Mouse (Mus musculus) hindbrain, embryonic 16.5 days (tissue): Measurements from ENCODE around the gene Npm3. TPM values are rescaled to one million over a fixed set of nuclear protein-coding genes. Genes with fewer than 3 reads are reported as not detected.

Experiments
- ATAC-seq: fragments of 200-750 bp; cut with Nextera tagmentation; 2 replicates; pipeline ENCODE4 v1.8.0; 2017; ENCODE audit warnings: moderate TSS enrichment, moderate library complexity
- H3K27ac ChIP-seq: fragments of 300-500 bp; sonication (generic); 2 replicates; pipeline ENCODE4 v1.5.1; 2014; ENCODE audit warnings: low read depth, mild to moderate bottlenecking, control low read depth, low read length, moderate library complexity
- H3K27me3 ChIP-seq: fragments of 300-500 bp; sonication (generic); replicated peaks from 2 replicates; pipeline ENCODE4 v1.6.1; 2014; ENCODE audit warnings: low read length; ENCODE audit not compliant: control insufficient read depth, insufficient read depth
- H3K36me3 ChIP-seq: fragments of 300-500 bp; sonication (generic); 2 replicates; pipeline ENCODE4 v1.6.1; 2014; ENCODE audit warnings: mild to moderate bottlenecking, low read length, moderate library complexity, mixed read lengths; ENCODE audit not compliant: control insufficient read depth, insufficient read depth
- H3K4me1 ChIP-seq: fragments of 300-500 bp; sonication (generic); 2 replicates; pipeline ENCODE4 v1.6.1; 2014; ENCODE audit warnings: low read depth, low read length; ENCODE audit not compliant: control insufficient read depth, insufficient read depth
- H3K4me2 ChIP-seq: fragments of 300-500 bp; sonication (generic); 2 replicates; pipeline ENCODE4 v1.6.1; 2014; ENCODE audit warnings: mild to moderate bottlenecking, low read length, control low read depth, moderate library complexity
- H3K4me3 ChIP-seq: fragments of 300-500 bp; sonication (generic); 2 replicates; pipeline ENCODE4 v1.5.1; 2014; ENCODE audit warnings: mild to moderate bottlenecking, low read length, control low read depth, moderate library complexity
- H3K9ac ChIP-seq: fragments of 300-500 bp; sonication (generic); 2 replicates; pipeline ENCODE4 v1.6.1; 2014; ENCODE audit warnings: low read depth, mild to moderate bottlenecking, control low read depth, low read length, moderate library complexity
- H3K9me3 ChIP-seq: fragments of 300-500 bp; sonication (generic); 2 replicates; pipeline ENCODE4 v1.6.1; 2014; ENCODE audit warnings: mild to moderate bottlenecking, low read length, moderate library complexity; ENCODE audit not compliant: control insufficient read depth
- WGBS: fragments of 180-500 bp; shearing (Covaris S2); extraction: QIAGEN DNeasy Blood & Tissue Kit; methylation state at CpG from one replicate; pipeline ENCODE4 v1.1.7; 2014; 5-methylcytosine and 5-hydroxymethylcytosine counted together
- polyA plus RNA-seq: library from polyadenylated mRNA; unstranded; fragments of >200 nt; fragmentation: Nextera tagmentation; extraction: Ambion mirVana; gene quantifications from 2 replicates; pipeline ENCODE4 v1.2.1, GENCODE M21; 2015

Npm3 gene
- polyA plus RNA-seq, 1 experiment from 2014 or later: 5.7 TPM

- 0 out of 2 replicates have a peak, but pooled peaks have one; percentile 1 for ATAC-seq
- Histone ChIP-seq H3K27me3 (peaks cover 48% of the 10 kb centered on the region), H3K4me2 (no peak overlapping the region), H3K4me1 (peaks cover 26% of the 10 kb centered on the region), H3K9ac (no peak overlapping the region), H3K9me3 (no peaks in the 10 kb centered on the region), H3K4me3 (no peak overlapping the region), H3K27ac (no peak overlapping the region), H3K36me3 (no peaks in the 10 kb centered on the region)
- WGBS: 10% methylated on average over 29 of the region's 29 CpGs
Measured at GRCm38 (mm10) chr19:45746153-45747020, 3.0 kb downstream of the Npm3 start.

- Histone ChIP-seq H3K27me3 (peaks cover 55% of the 10 kb centered on the region), H3K4me1 (peaks cover 26% of the 10 kb centered on the region), H3K9ac (no peak overlapping the region), H3K36me3 (no peaks in the 10 kb centered on the region), H3K4me2 (no peak overlapping the region), H3K27ac (no peak overlapping the region), H3K9me3 (no peaks in the 10 kb centered on the region), H3K4me3 (no peak overlapping the region)
- no peak for ATAC-seq
- WGBS: 5% methylated on average over 32 of the region's 32 CpGs
Measured at GRCm38 (mm10) chr19:45745344-45746152, 3.8 kb downstream of the Npm3 start.

DNA sequence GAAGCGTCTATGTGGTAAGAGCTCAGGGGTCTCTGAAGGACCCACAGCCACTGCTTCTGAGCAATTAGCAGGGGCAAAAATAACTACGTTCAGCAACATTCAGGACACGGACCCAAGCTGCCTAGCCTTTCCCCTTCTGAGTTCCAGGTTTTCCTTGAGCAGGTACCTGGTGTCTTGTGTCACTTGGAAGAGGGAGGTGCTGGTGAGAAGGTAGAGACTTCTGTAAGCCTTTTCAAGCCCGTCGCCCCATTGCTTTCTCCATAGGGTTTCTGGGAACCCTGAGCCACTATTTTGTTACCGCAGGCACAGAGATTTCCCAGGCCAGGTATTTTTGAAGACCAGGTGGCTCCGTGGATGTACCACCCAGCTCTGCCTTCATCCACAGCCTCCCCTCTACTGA lies 5.8 kb downstream of the Npm3 start:
- 21% methylated on average over 7 of the region's 7 CpGs for WGBS
- Histone ChIP-seq H3K4me2 (no peak overlapping the region), H3K4me1 (peaks cover 24% of the 10 kb centered on the region), H3K27ac (no peak overlapping the region), H3K4me3 (no peak overlapping the region), H3K36me3 (no peaks in the 10 kb centered on the region), H3K9me3 (no peaks in the 10 kb centered on the region), H3K9ac (no peak overlapping the region), H3K27me3 (peaks cover 72% of the 10 kb centered on the region)
- no peak for ATAC-seq

GRCm38 (mm10) chr19:45742984-45743575 lies 6.3 kb downstream of the Npm3 start:
- H3K4me1 ChIP-seq: peaks cover 19% of the 10 kb centered on the region
- peak overlapping the region; percentile 80 for H3K4me2 ChIP-seq
- no peaks in the 10 kb centered on the region for H3K9me3 ChIP-seq
- H3K4me3 ChIP-seq: peak overlapping the region; percentile 45
- no peak for ATAC-seq
- peak overlapping the region; percentile 53; the same call in 1 of the 2 replicates for H3K9ac ChIP-seq
- 2% methylated on average over 22 of the region's 44 CpGs for WGBS
- peaks cover 76% of the 10 kb centered on the region for H3K27me3 ChIP-seq
- no peak overlapping the region for H3K27ac ChIP-seq
- H3K36me3 ChIP-seq: no peaks in the 10 kb centered on the region

- H3K4me1 ChIP-seq: peaks cover 17% of the 10 kb centered on the region
- H3K4me3 ChIP-seq: peak within 1 kb of the TSS; percentile 45
- H3K27ac ChIP-seq: no peak within 1 kb of the TSS
- peak within 1 kb of the TSS; percentile 53 for H3K9ac ChIP-seq
- no peak for ATAC-seq
- WGBS: under 1% methylated on average over 55 of the region's 68 CpGs
- H3K36me3 ChIP-seq: no peaks in the 10 kb centered on the region
- H3K4me2 ChIP-seq: peak within 1 kb of the TSS; percentile 80
- H3K27me3 ChIP-seq: peaks cover 82% of the 10 kb centered on the region
- H3K9me3 ChIP-seq: no peaks in the 10 kb centered on the region
Measured at GRCm38 (mm10) chr19:45742218-45742983, 7.0 kb downstream of the Npm3 start, which contains the start of gene Fgf8. TSS of gene Fgf8 (minus strand) at chr19:45742915.

DNA sequence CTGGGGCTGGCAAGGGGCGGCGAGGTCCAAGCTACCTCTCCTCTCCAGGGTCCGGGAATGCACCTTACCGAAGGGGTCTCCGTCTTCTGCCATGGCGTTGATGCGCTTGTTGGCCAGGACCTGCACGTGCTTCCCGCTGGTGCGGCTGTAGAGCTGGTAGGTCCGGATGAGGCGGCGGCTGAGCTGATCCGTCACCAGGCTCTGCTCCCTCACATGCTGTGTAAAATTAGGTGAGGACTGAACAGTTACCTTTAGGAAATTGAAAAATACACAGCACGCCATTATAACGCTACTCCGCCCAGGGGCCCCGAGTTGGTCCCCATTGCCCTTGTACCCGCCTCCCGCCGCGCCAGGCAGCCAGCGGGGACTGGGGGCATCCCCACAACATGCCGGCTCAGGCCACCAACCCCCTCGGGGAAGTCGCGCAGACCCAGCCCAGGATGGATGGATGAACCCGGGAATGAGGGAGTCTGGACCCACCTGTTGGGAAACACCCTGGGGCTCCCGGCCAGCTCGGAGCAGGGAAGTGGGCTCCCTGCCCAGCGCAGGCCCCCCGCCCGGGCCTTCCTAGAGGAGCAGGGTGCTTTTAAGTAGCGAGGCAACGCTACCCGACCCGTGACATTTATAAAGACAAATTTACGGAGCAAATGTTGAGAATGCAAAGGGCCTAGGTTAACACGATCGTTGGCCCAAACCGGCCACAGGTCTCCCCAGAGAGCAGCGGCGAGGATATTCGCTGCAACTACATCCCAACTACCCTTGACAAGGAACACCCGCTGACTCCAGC lies 7.8 kb downstream of the Npm3 start:
- ATAC-seq: no peak
- Histone ChIP-seq H3K9me3 (no peaks in the 10 kb centered on the region), H3K36me3 (no peaks in the 10 kb centered on the region), H3K27ac (no peak overlapping the region), H3K4me3 (peak overlapping the region; percentile 45), H3K9ac (no peak overlapping the region), H3K4me2 (peak overlapping the region; percentile 80; the same call in 1 of the 2 replicates), H3K4me1 (peaks cover 22% of the 10 kb centered on the region), H3K27me3 (peaks cover 83% of the 10 kb centered on the region)
- WGBS: 1% methylated on average over 45 of the region's 45 CpGs

GRCm38 (mm10) chr19:45740817-45741216 lies 8.6 kb downstream of the Npm3 start:
- Histone ChIP-seq H3K36me3 (no peaks in the 10 kb centered on the region), H3K27me3 (peaks cover 83% of the 10 kb centered on the region), H3K4me2 (no peak overlapping the region), H3K9ac (no peak overlapping the region), H3K9me3 (no peaks in the 10 kb centered on the region), H3K27ac (no peak overlapping the region), H3K4me3 (no peak overlapping the region), H3K4me1 (peaks cover 22% of the 10 kb centered on the region)
- no peak for ATAC-seq
- 1% methylated on average over 7 of the region's 7 CpGs for WGBS

- no peaks in the 10 kb centered on the region for H3K9me3 ChIP-seq
- H3K27me3 ChIP-seq: peaks cover 83% of the 10 kb centered on the region
- 6% methylated on average over 13 of the region's 13 CpGs for WGBS
- peaks cover 22% of the 10 kb centered on the region for H3K4me1 ChIP-seq
- H3K4me3 ChIP-seq: no peak overlapping the region
- no peak overlapping the region for H3K9ac ChIP-seq
- H3K27ac ChIP-seq: no peak overlapping the region
- no peak for ATAC-seq
- H3K36me3 ChIP-seq: no peaks in the 10 kb centered on the region
- no peak overlapping the region for H3K4me2 ChIP-seq
Measured at GRCm38 (mm10) chr19:45740233-45740632, 9.2 kb downstream of the Npm3 start.
